Mouse (Mus musculus) limb, embryonic 10.5 days (tissue): ENCODE data around the gene Atp8b3. TPM values are rescaled to one million over a fixed set of nuclear protein-coding genes. Genes with fewer than 3 reads are reported as not detected.

Source experiments
- polyA plus RNA-seq: library from polyadenylated mRNA; unstranded; fragments of >200 nt; fragmentation: Nextera tagmentation; extraction: Ambion mirVana; gene quantifications from 2 replicates; pipeline ENCODE4 v1.2.1, GENCODE M21; 2016

Gene Atp8b3
- polyA plus RNA-seq, 1 experiment from 2014 or later, result 0.26 TPM

Other genes starting within 250 kb of the Atp8b3 start
- gene Rps15, start 246.7 kb downstream of the Atp8b3 start, polyA plus RNA-seq, result 1,092 and 1,255 TPM in 2 replicates
- 0.90 and 2.9 TPM in 2 replicates for gene Apc2, start 243.1 kb downstream of the Atp8b3 start, polyA plus RNA-seq
- gene 2310011J03Rik, start 218.6 kb downstream of the Atp8b3 start, polyA plus RNA-seq, result 58.2 and 60.9 TPM in 2 replicates
- gene Pcsk4, start 209.6 kb downstream of the Atp8b3 start, polyA plus RNA-seq, result 6.1 and 6.3 TPM in 2 replicates
- 5.4 and 6.6 TPM in 2 replicates for gene Reep6, start 209.2 kb downstream of the Atp8b3 start, polyA plus RNA-seq
- 0.39 and 0.48 TPM in 2 replicates for gene Adamtsl5, start 190.7 kb downstream of the Atp8b3 start, polyA plus RNA-seq
- gene Plk5, start 182.7 kb downstream of the Atp8b3 start, polyA plus RNA-seq, result 0.31 and 0.48 TPM in 2 replicates
- 7.2 and 7.5 TPM in 2 replicates for gene Mex3d, start 151.5 kb downstream of the Atp8b3 start, polyA plus RNA-seq
- gene Mbd3, start 139.6 kb downstream of the Atp8b3 start, polyA plus RNA-seq, result 453 and 469 TPM in 2 replicates
- gene Uqcr11, start 132.3 kb downstream of the Atp8b3 start, polyA plus RNA-seq, result 651 and 677 TPM in 2 replicates
- 260 and 283 TPM in 2 replicates for gene Tcf3, start 105.5 kb downstream of the Atp8b3 start, polyA plus RNA-seq
- gene Onecut3, start 44.3 kb downstream of the Atp8b3 start, polyA plus RNA-seq, result not detected in 2 replicates
- 40.8 and 42.6 TPM in 2 replicates for gene Rexo1, start 22.4 kb upstream of the Atp8b3 start, polyA plus RNA-seq
- gene Klf16, start 38.2 kb upstream of the Atp8b3 start, polyA plus RNA-seq, result 8.7 and 11.3 TPM in 2 replicates
- gene Abhd17a, start 51.2 kb upstream of the Atp8b3 start, polyA plus RNA-seq, result 104 and 108 TPM in 2 replicates
- 87.8 and 92.2 TPM in 2 replicates for gene Scamp4, start 63.7 kb upstream of the Atp8b3 start, polyA plus RNA-seq
- 11.1 and 13.4 TPM in 2 replicates for gene Adat3, start 63.8 kb upstream of the Atp8b3 start, polyA plus RNA-seq
- 5.1 and 5.2 TPM in 2 replicates for gene Gm49322, start 66.9 kb upstream of the Atp8b3 start, polyA plus RNA-seq
- gene Csnk1g2, start 83.7 kb upstream of the Atp8b3 start, polyA plus RNA-seq, result 237 and 255 TPM in 2 replicates
- gene Btbd2, start 117.9 kb upstream of the Atp8b3 start, polyA plus RNA-seq, result 84.9 and 98.6 TPM in 2 replicates
- 137 and 153 TPM in 2 replicates for gene Mknk2, start 139.0 kb upstream of the Atp8b3 start, polyA plus RNA-seq
- 48.2 and 54.7 TPM in 2 replicates for gene Mob3a, start 162.9 kb upstream of the Atp8b3 start, polyA plus RNA-seq
- gene Izumo4, start 163.1 kb upstream of the Atp8b3 start, polyA plus RNA-seq, result 8.6 and 10.8 TPM in 2 replicates
- 54.6 and 60.6 TPM in 2 replicates for gene Ap3d1, start 203.1 kb upstream of the Atp8b3 start, polyA plus RNA-seq
- gene Dot1l, start 216.1 kb upstream of the Atp8b3 start, polyA plus RNA-seq, result 26.4 and 28.3 TPM in 2 replicates